Mouse (Mus musculus) hindbrain, embryonic 15.5 days (tissue): ENCODE measurements at regions not wholly inside any gene's neighbourhood (a gene's known extent, or its start where the extent isn't known, plus 50 kb on each side); places are given as distances from the start of the nearest gene placed in this dataset.
A peak's percentile ranks its signal among the peaks of the same experiment; 100 is the strongest.

ENCODE experiments used
- ATAC-seq: fragments of 200-750 bp; cut with Nextera tagmentation; 2 replicates; pipeline ENCODE4 v1.8.0; 2017; ENCODE audit warnings: low read depth, moderate number of reproducible peaks, moderate TSS enrichment; ENCODE audit not compliant: low FRiP score
- H3K27ac ChIP-seq: fragments of 300-500 bp; sonication (generic); replicated peaks from 2 replicates; pipeline ENCODE4 v1.5.1; 2015; ENCODE audit warnings: mild to moderate bottlenecking, inconsistent platforms
- H3K27me3 ChIP-seq: fragments of 300-500 bp; sonication (generic); 2 replicates; pipeline ENCODE4 v1.6.1; 2015; ENCODE audit warnings: control low read depth, inconsistent platforms
- H3K36me3 ChIP-seq: fragments of 300-500 bp; sonication (generic); 2 replicates; pipeline ENCODE4 v1.6.1; 2015; ENCODE audit warnings: control low read depth, inconsistent platforms
- H3K4me1 ChIP-seq: fragments of 300-500 bp; sonication (generic); replicated peaks from 2 replicates; pipeline ENCODE4 v1.6.1; 2015; ENCODE audit warnings: control low read depth, inconsistent platforms
- H3K4me2 ChIP-seq: fragments of 300-500 bp; sonication (generic); 2 replicates; pipeline ENCODE4 v1.6.1; 2015; ENCODE audit warnings: moderate library complexity, mild to moderate bottlenecking, inconsistent platforms
- H3K4me3 ChIP-seq: fragments of 300-500 bp; sonication (generic); 2 replicates; pipeline ENCODE4 v1.5.1; 2015; ENCODE audit warnings: mild to moderate bottlenecking, inconsistent platforms
- H3K9ac ChIP-seq: fragments of 300-500 bp; sonication (generic); 2 replicates; pipeline ENCODE4 v1.6.1; 2015; ENCODE audit warnings: inconsistent platforms
- H3K9me3 ChIP-seq: fragments of 300-500 bp; sonication (generic); 2 replicates; pipeline ENCODE4 v1.6.1; 2016; ENCODE audit warnings: control low read depth, inconsistent platforms
- WGBS: fragments of 180-500 bp; shearing (Covaris S2); methylation state at CpG from one replicate; pipeline ENCODE4 v1.1.7; 2015; 5-methylcytosine and 5-hydroxymethylcytosine counted together

- WGBS = 27% methylated on average over 5 of the region's 5 CpGs
- Histone ChIP-seq H3K27me3 (no peaks in the 10 kb centered on the region), H3K4me1 (no peaks in the 10 kb centered on the region), H3K27ac (no peak overlapping the region), H3K4me2 (no peak overlapping the region), H3K36me3 (no peaks in the 10 kb centered on the region), H3K4me3 (no peak overlapping the region), H3K9me3 (no peaks in the 10 kb centered on the region), H3K9ac (no peak overlapping the region)
- 0 out of 2 replicates have a peak, but pooled peaks have one; percentile 38 for ATAC-seq
These were observed 64.0 kb downstream of the Slitrk5 start for GRCm38 (mm10) chr14:111738943-111739342.

- H3K4me2 ChIP-seq = no peak overlapping the region
- no peak overlapping the region for H3K9ac ChIP-seq
- H3K27me3 ChIP-seq = no peaks in the 10 kb centered on the region
- no peak overlapping the region for H3K27ac ChIP-seq
- no peaks in the 10 kb centered on the region for H3K4me1 ChIP-seq
- H3K4me3 ChIP-seq = no peak overlapping the region
- no peaks in the 10 kb centered on the region for H3K9me3 ChIP-seq
- H3K36me3 ChIP-seq = no peaks in the 10 kb centered on the region
- WGBS = 58% methylated on average over 4 of the region's 4 CpGs
- no peak for ATAC-seq
These were observed 88.7 kb downstream of the Slitrk5 start for GRCm38 (mm10) chr14:111763616-111764015.

- Histone ChIP-seq H3K9ac (no peak overlapping the region), H3K4me3 (no peak overlapping the region), H3K27me3 (no peaks in the 10 kb centered on the region), H3K36me3 (no peaks in the 10 kb centered on the region), H3K4me1 (no peaks in the 10 kb centered on the region), H3K27ac (no peak overlapping the region), H3K9me3 (no peaks in the 10 kb centered on the region), H3K4me2 (no peak overlapping the region)
- no peak for ATAC-seq
- WGBS = 68% methylated on average over 1 of the region's 1 CpGs
These were observed 103.3 kb downstream of the Slitrk5 start for GRCm38 (mm10) chr14:111778152-111778551.

DNA sequence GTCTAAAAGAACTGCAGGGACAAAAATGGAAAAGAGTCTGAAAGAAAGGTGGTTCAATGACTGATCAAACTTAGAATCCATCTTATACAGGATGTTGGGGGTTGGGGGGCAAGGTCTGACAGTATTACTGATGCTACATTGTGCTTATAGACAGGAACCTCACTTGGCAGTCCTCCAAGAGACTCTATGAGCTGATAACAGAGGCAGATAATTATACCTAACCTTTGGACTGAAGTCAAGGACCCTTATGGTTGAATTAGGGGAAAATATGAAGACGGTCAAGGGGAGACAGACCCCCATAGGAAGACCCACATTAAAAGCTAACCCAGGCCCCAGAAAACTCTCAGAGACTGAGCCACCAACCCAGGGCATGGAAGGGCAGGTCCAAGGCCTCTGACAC is 133.1 kb downstream of the Slitrk5 start:
- Histone ChIP-seq H3K4me1 (no peaks in the 10 kb centered on the region), H3K4me3 (no peak overlapping the region), H3K27ac (no peak overlapping the region), H3K27me3 (no peaks in the 10 kb centered on the region), H3K9ac (no peak overlapping the region), H3K36me3 (no peaks in the 10 kb centered on the region), H3K4me2 (no peak overlapping the region), H3K9me3 (no peaks in the 10 kb centered on the region)
- no peak for ATAC-seq
- 85% methylated on average over 1 of the region's 1 CpGs for WGBS

- no peak for ATAC-seq
- H3K36me3 ChIP-seq = no peaks in the 10 kb centered on the region
- no peaks in the 10 kb centered on the region for H3K4me1 ChIP-seq
- no peak overlapping the region for H3K27ac ChIP-seq
- WGBS = 78% methylated on average over 1 of the region's 1 CpGs
- H3K4me3 ChIP-seq = no peak overlapping the region
- H3K27me3 ChIP-seq = no peaks in the 10 kb centered on the region
- no peak overlapping the region for H3K9ac ChIP-seq
- no peaks in the 10 kb centered on the region for H3K9me3 ChIP-seq
- H3K4me2 ChIP-seq = no peak overlapping the region
These were observed 135.0 kb downstream of the Slitrk5 start for GRCm38 (mm10) chr14:111809871-111810270.

DNA sequence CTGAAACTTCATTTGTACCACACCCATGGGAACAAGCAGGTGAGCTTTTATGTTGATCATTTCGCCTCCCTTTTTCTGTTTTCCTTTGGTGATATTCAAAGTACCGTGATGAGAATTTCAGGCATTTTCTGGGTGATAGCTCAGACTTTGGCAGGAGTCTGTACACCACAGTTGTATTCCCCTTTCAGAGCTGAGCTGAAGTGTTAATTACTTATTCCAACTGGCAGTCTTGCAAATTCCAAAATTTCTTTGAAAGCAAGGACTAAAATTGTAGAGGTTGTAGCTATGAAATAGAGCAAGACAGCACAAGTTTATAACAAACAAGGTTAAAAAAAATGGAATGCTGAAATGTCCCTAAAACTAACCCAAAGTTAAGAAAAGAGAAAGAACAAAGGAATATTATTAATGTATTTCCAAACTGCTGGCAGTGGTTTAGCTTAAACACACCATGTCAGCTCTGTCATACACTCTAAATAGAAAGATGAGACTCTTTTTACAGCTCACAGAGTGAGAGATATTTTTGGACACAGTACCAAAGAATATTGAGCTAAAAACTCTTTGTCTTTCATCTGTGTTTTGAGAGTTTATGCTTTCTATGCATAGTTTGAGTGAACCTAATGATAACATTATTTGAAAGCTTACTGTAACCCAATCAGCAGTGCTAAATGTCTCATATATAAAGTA is 147.3 kb downstream of the Slitrk5 start:
- ATAC-seq = no peak
- no peak overlapping the region for H3K4me3 ChIP-seq
- WGBS = 78% methylated on average over 2 of the region's 2 CpGs
- H3K27me3 ChIP-seq = no peaks in the 10 kb centered on the region
- no peaks in the 10 kb centered on the region for H3K9me3 ChIP-seq
- H3K27ac ChIP-seq = no peak overlapping the region
- no peak overlapping the region for H3K4me2 ChIP-seq
- H3K4me1 ChIP-seq = no peaks in the 10 kb centered on the region
- H3K36me3 ChIP-seq = no peaks in the 10 kb centered on the region
- H3K9ac ChIP-seq = no peak overlapping the region
